Mouse (Mus musculus) cortical plate, adult 2 months (tissue): ENCODE results near the gene Yaf2.
"Not testable (repeated sequence)": the region's sequence is repeated elsewhere in the genome, so short reads cannot be mapped to it uniquely, and the experiment has no call there.

Experiments used
- CTCF ChIP-seq: fragments of 200-500 bp; IDR thresholded peaks from 2 replicates; pipeline ENCODE4 v1.5.1; 2011; ENCODE audit warnings: mild to moderate bottlenecking, control low read depth, low read length; ENCODE audit not compliant: insufficient read depth; ENCODE audit errors: extremely low read depth
- POLR2A ChIP-seq: fragments of 200-500 bp; IDR thresholded peaks from 2 replicates; pipeline ENCODE4 v1.6.1; 2011; ENCODE audit warnings: mild to moderate bottlenecking, low read length, control low read depth; ENCODE audit not compliant: insufficient read depth; ENCODE audit errors: extremely low read depth

DNA sequence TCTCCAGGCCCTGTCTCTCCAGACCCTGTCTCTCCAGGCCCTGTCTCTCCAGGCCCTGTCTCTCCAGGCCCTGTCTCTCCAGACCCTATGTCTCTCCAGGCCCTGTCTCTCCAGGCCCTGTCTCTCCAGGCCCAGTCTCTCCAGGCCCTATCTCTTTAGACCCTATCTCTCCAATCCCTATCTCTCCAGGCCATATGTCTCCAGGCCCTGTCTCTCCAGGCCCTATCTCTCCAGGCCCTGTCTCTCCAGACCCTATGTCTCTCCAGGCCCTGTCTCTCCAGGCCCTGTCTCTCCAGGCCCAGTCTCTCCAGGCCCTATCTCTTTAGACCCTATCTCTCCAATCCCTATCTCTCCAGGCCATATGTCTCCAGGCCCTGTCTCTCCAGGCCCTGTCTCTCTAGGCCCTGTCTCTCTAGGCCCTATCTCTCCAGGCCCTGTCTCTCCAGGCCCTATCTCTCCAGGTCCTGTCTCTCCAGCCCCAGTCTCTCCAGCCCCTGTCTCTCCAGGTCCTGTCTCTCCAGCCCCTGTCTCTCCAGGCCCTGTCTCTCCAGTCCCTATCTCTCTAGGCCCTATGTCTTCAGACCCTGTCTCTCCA is 35.9 kb upstream of the Yaf2 start:
- TF ChIP-seq CTCF, POLR2A: not testable (repeated sequence)
